Mouse (Mus musculus): ENCODE data around the gene Aven. TPM values are rescaled to one million over a fixed set of nuclear protein-coding genes. Genes with fewer than 3 reads are reported as not detected.

Gene Aven
- total and polyA plus RNA-seq, 2 experiments from 2014 or later, result 2.6 to 5.2 TPM

DNA sequence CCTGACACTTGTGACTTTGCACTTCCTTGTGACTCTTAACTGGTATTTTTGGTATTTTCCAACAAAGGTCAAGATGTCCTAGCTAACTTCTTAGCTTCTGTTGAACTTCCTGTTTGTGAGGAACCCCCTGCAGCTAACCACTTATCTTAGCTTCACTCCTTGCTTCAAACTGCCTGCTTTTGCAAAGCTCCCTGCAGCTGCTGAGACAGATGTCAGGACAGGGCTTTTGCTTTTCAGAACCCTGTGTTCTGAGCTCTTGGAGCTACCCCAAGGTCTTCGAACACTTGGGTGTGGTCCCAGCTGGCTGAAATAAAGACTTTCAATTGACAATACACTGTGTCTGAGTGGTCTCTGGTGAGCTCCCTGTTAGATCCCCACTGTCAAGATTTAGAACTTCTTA, 184.0 kb downstream of the Aven start:
- no peak for TF ChIP-seq CTCF (IDR thresholded peaks at IDR 0.05; ENCODE audit: low read depth)
- TF ChIP-seq EP300 (IDR thresholded peaks at IDR 0.05; ENCODE audit: low read depth), result no peak
- no peak overlapping the region for H3K4me2 ChIP-seq (ENCODE audit: low read depth, low read length)
- no peak for ATAC-seq (ENCODE audit: insufficient read depth, low read depth)
- no peak overlapping the region for H3K27ac ChIP-seq (ENCODE audit: low read depth)
- H3K4me3 ChIP-seq (ENCODE audit: low read depth, low read length), result no peak overlapping the region
- H3K9ac ChIP-seq (replicated peaks; ENCODE audit: low read depth, low read length), result no peak overlapping the region
- 35% methylated on average over 1 of the region's 1 CpGs for WGBS
- H3K36me3 ChIP-seq (replicated peaks; ENCODE audit: control insufficient read depth, insufficient read depth, low read length), result no peaks in the 10 kb centered on the region
- no peak for DNase-seq (ENCODE audit: low spot score)
- H3K9me3 ChIP-seq (replicated peaks; ENCODE audit: control insufficient read depth, low read length), result no peaks in the 10 kb centered on the region
- H3K4me1 ChIP-seq (ENCODE audit: control insufficient read depth, insufficient read depth), result no peaks in the 10 kb centered on the region
- no peaks in the 10 kb centered on the region for H3K27me3 ChIP-seq (ENCODE audit: control insufficient read depth, insufficient read depth, low read length)

DNA sequence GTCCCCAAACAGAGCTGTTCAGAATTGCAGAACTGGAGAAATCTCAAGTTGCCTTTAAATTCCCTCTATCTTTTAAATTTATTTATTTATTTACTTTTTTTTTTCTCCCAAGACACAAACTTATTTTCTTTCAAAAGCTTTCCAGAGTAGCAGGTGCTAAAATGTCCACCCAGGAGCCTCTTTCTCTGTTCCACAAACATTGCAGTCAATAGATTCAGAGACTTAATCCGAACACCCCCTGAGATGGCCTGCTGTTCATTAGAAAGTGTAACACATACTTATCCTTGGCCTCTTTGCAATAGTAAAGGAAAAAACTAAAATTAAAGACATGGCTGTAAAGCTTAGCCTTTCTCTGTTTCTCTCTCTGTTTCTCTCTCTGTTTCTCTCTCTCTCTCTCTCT, 184.5 kb downstream of the Aven start:
- TF ChIP-seq EP300 (IDR thresholded peaks at IDR 0.05; ENCODE audit: low read depth), result no peak
- no peak for TF ChIP-seq CTCF (IDR thresholded peaks at IDR 0.05; ENCODE audit: low read depth)
- H3K27ac ChIP-seq (ENCODE audit: low read depth), result no peak overlapping the region
- H3K4me3 ChIP-seq (ENCODE audit: low read depth, low read length), result no peak overlapping the region
- H3K9me3 ChIP-seq (replicated peaks; ENCODE audit: control insufficient read depth, low read length), result no peaks in the 10 kb centered on the region
- H3K27me3 ChIP-seq (ENCODE audit: control insufficient read depth, insufficient read depth, low read length), result no peaks in the 10 kb centered on the region
- H3K9ac ChIP-seq (replicated peaks; ENCODE audit: low read depth, low read length), result no peak overlapping the region
- no peaks in the 10 kb centered on the region for H3K4me1 ChIP-seq (ENCODE audit: control insufficient read depth, insufficient read depth)
- ATAC-seq (ENCODE audit: insufficient read depth, low read depth) (no peak), DNase-seq (ENCODE audit: low spot score) (no peak)
- H3K36me3 ChIP-seq (replicated peaks; ENCODE audit: control insufficient read depth, insufficient read depth, low read length), result no peaks in the 10 kb centered on the region
- WGBS, result 63% methylated on average over 1 of the region's 1 CpGs
- H3K4me2 ChIP-seq (ENCODE audit: low read depth, low read length), result no peak overlapping the region

DNA sequence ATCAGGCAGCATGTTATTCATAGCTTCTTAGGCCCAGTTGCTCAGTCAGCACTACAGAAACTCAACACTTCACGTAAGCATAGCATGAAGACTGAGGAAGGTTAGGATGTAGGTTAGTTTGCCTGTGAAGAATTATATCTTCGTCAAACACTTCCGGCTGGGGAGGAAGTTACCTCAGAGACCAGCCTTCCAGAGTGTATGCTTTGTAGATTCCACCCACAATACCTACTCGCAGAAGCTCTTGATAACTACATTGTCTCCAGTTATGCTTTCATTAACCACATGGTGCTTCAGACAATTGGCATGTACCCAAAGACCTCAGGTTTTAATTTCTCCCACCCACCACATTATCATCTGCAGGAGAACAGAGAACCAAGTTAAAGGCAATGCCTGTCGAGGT, 189.1 kb downstream of the Aven start:
- no peaks in the 10 kb centered on the region for H3K9me3 ChIP-seq (replicated peaks; ENCODE audit: control insufficient read depth, low read length)
- no peak for ATAC-seq (ENCODE audit: insufficient read depth, low read depth)
- TF ChIP-seq CTCF (IDR thresholded peaks at IDR 0.05; ENCODE audit: low read depth) (no peak), EP300 (IDR thresholded peaks at IDR 0.05; ENCODE audit: low read depth) (no peak)

More for the DNA sequence above, 189.1 kb downstream of the Aven start:
- Histone ChIP-seq H3K27me3 (ENCODE audit: control insufficient read depth, insufficient read depth, low read length) (no peaks in the 10 kb centered on the region), H3K27ac (ENCODE audit: low read depth) (no peak overlapping the region), H3K9ac (replicated peaks; ENCODE audit: low read depth, low read length) (no peak overlapping the region), H3K4me3 (ENCODE audit: low read depth, low read length) (no peak overlapping the region), H3K36me3 (replicated peaks; ENCODE audit: control insufficient read depth, insufficient read depth, low read length) (no peaks in the 10 kb centered on the region), H3K4me2 (ENCODE audit: low read depth, low read length) (no peak overlapping the region), H3K4me1 (ENCODE audit: control insufficient read depth, insufficient read depth) (no peaks in the 10 kb centered on the region)
- WGBS, result 46% methylated on average over 5 of the region's 5 CpGs
- no peak for DNase-seq (ENCODE audit: low spot score)

Small RNA genes within 50 kb of the gene (microRNA-seq; reads per million reads assigned to microRNA genes)
- not detected for gene Gm44374

Other genes starting within 250 kb of the Aven start
- not detected in 2 replicates for gene Nutm1, start 233.7 kb upstream of the Aven start, total RNA-seq (2014; rRNA removed; ENCODE audit: low replicate concordance)
- not detected in 2 replicates for gene Nutm1, start 233.7 kb upstream of the Aven start, polyA plus RNA-seq (2015; fragmentation: Nextera tagmentation; extraction: Ambion mirVana)
- 95.5 and 125 TPM in 2 replicates for gene Nop10, start 231.0 kb upstream of the Aven start, total RNA-seq (2014; rRNA removed; ENCODE audit: low replicate concordance)
- gene Nop10, start 231.0 kb upstream of the Aven start, polyA plus RNA-seq (2015; fragmentation: Nextera tagmentation; extraction: Ambion mirVana), result 148 and 154 TPM in 2 replicates
- gene Slc12a6, start 227.1 kb upstream of the Aven start, total RNA-seq (2014; rRNA removed; ENCODE audit: low replicate concordance), result 42.8 and 48.1 TPM in 2 replicates
- gene Slc12a6, start 227.1 kb upstream of the Aven start, polyA plus RNA-seq (2015; fragmentation: Nextera tagmentation; extraction: Ambion mirVana), result 6.5 and 7.2 TPM in 2 replicates
- not detected in 2 replicates for gene Gm21985, start 226.7 kb upstream of the Aven start, total RNA-seq (2014; rRNA removed; ENCODE audit: low replicate concordance)
- not detected in 2 replicates for gene Gm21985, start 226.7 kb upstream of the Aven start, polyA plus RNA-seq (2015; fragmentation: Nextera tagmentation; extraction: Ambion mirVana)
- 58.5 and 70.1 TPM in 2 replicates for gene Emc4, start 124.9 kb upstream of the Aven start, total RNA-seq (2014; rRNA removed; ENCODE audit: low replicate concordance)
- 104 and 110 TPM in 2 replicates for gene Emc4, start 124.9 kb upstream of the Aven start, polyA plus RNA-seq (2015; fragmentation: Nextera tagmentation; extraction: Ambion mirVana)
- gene Katnbl1, start 113.8 kb upstream of the Aven start, total RNA-seq (2014; rRNA removed; ENCODE audit: low replicate concordance), result 3.5 and 8.0 TPM in 2 replicates
- gene Katnbl1, start 113.8 kb upstream of the Aven start, polyA plus RNA-seq (2015; fragmentation: Nextera tagmentation; extraction: Ambion mirVana), result 12.6 and 13.3 TPM in 2 replicates
- gene Emc7, start 38.0 kb upstream of the Aven start, total RNA-seq (2014; rRNA removed; ENCODE audit: low replicate concordance), result 6.8 and 7.0 TPM in 2 replicates
- gene Emc7, start 38.0 kb upstream of the Aven start, polyA plus RNA-seq (2015; fragmentation: Nextera tagmentation; extraction: Ambion mirVana), result 22.6 and 22.7 TPM in 2 replicates
- gene Chrm5, start 12.2 kb upstream of the Aven start, total RNA-seq (2014; rRNA removed; ENCODE audit: low replicate concordance), result not detected in 2 replicates
- gene Chrm5, start 12.2 kb upstream of the Aven start, polyA plus RNA-seq (2015; fragmentation: Nextera tagmentation; extraction: Ambion mirVana), result not detected in 2 replicates

All from heart, postnatal 0 days (tissue).